Mouse (Mus musculus) MEL (cell line): ENCODE measurements around the gene Spag9.

Experiments used
- CTCF ChIP-seq, 3 experiments: IDR thresholded peaks in 2 of 3; conservative IDR thresholded peaks in 1 of 3; 2 replicates each; pipeline ENCODE4 v1.5.1; 2011 to 2012; ENCODE audit warnings: low read length in 3 of 3, low read depth in 2 of 3, mild to moderate bottlenecking in 2 of 3, improper control_type of control experiment in 1 of 3, inconsistent platforms in 1 of 3, mixed read lengths in 1 of 3, moderate library complexity in 1 of 3; ENCODE audit not compliant: control insufficient read depth in 1 of 3, insufficient read depth in 1 of 3, poor library complexity in 1 of 3, severe bottlenecking in 1 of 3
- GATA1 ChIP-seq: IDR thresholded peaks from 2 replicates; pipeline ENCODE4 v1.6.1; 2011; ENCODE audit warnings: low read depth, low read length, improper control_type of control experiment
- POLR2A ChIP-seq, 2 experiments: IDR thresholded peaks; 2 replicates each; pipeline ENCODE4 v1.6.1; 2011 to 2012; ENCODE audit warnings: low read length in 2 of 2, mild to moderate bottlenecking in 2 of 2, control low read depth in 1 of 2, improper control_type of control experiment in 1 of 2, low read depth in 1 of 2, moderate library complexity in 1 of 2; ENCODE audit not compliant: control insufficient read depth in 1 of 2, insufficient read depth in 1 of 2, poor library complexity in 1 of 2
- RCOR1 ChIP-seq: IDR thresholded peaks from 2 replicates; pipeline ENCODE4 v1.6.1; 2012; ENCODE audit warnings: low read depth, mild to moderate bottlenecking, inconsistent platforms, low read length, improper control_type of control experiment

DNA sequence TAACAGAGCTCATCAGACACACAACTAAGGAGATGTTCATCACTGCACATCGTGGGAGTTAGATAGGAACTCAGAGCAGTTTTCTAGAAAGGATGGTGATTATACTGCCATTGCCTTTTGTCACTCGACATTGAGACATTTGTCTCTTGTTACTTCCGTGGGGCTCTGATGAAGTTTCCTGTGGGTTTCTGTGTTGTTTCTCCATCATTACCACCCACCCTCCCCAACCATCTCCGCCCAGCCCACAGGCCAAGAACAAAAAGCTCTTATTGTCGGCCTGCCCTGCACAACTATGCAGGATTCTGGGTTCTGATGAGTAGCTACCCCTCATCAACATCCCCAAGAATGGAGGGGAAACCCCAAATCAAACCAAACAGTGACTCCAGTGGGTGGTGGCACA is 173.7 kb downstream of the Spag9 start:
- TF ChIP-seq RCOR1, result no peak
- TF ChIP-seq GATA1, result no peak
- TF ChIP-seq POLR2A (IDR thresholded peaks at IDR 0.05; ENCODE audit: control insufficient read depth in 1 of 2, insufficient read depth in 1 of 2, low read depth in 1 of 2, low read length in 2 of 2, poor library complexity in 1 of 2), result no peak
- no peak for TF ChIP-seq CTCF (IDR thresholded peaks at IDR 0.05 in 2 of 3, conservative IDR thresholded peaks at IDR 0.05 in 1 of 3; ENCODE audit: control insufficient read depth in 1 of 3, insufficient read depth in 1 of 3, low read depth in 2 of 3, low read length in 3 of 3, poor library complexity in 1 of 3, severe bottlenecking in 1 of 3)
